ENCODE assay signal across 23 mouse cellular contexts in genomic region chr2:102768267-102768666, GRCm38 (mm10).
DNase-seq lines count a peak whose midpoint lies in the region; ATAC-seq and TF ChIP-seq lines count a peak whose summit lies in the region.
"Had no signal": no experiment of that assay in that cellular context is flagged by ENCODE, and none has a peak within 500 bp of the region (broad histone marks: within the 10 kb centered on the region; RNA-seq: fewer than 3 reads in every experiment).

No protein-coding gene starts in this region.

- H3K4me3 ChIP-seq in gastrocnemius, adult 2 months = no peak overlapping the region
- H3K4me3 ChIP-seq in layer of hippocampus, adult 2 months = no peak overlapping the region
- H3K4me3 ChIP-seq in midbrain, embryonic 11.5 days (ENCODE audit: low read depth, low read length) = no peak overlapping the region
- no peak overlapping the region for H3K4me3 ChIP-seq in midbrain, embryonic 13.5 days (replicated peaks)
- H3K4me3 ChIP-seq: embryonic facial prominence, embryonic 10.5 days; embryonic facial prominence, embryonic 12.5 days; forebrain, embryonic 13.5 days; forebrain, embryonic 15.5 days had no signal

- DNase-seq in cerebellum, adult 9-11 months = peak; percentile 12
- peak; percentile 55 for DNase-seq in gastrocnemius, adult 2 months
- no peak for DNase-seq in gastrocnemius, postnatal 25 days
- DNase-seq in layer of hippocampus, adult 2 months (ENCODE audit: low spot score in 2 of 2) = no peak
- DNase-seq in layer of hippocampus, postnatal 25 days (ENCODE audit: extremely low spot score in 1 of 2, low spot score in 1 of 2) = no peak
- DNase-seq in midbrain, embryonic 11.5 days (ENCODE audit: low spot score, missing footprints) = peak; percentile 56
- DNase-seq: adrenal gland, adult 8-10 months; adrenal gland, postnatal 14 days; adrenal gland, postnatal 36 days; B cell, adult 2 months; cerebellum, adult 11 months; cerebellum, adult 8-10 months had no signal

- WGBS in midbrain, embryonic 11.5 days = 84% methylated on average over 3 of the region's 3 CpGs
- WGBS in midbrain, embryonic 13.5 days = 89% methylated on average over 3 of the region's 3 CpGs

- H3K9me3 ChIP-seq in midbrain, embryonic 11.5 days (ENCODE audit: control insufficient read depth, low read length) = no peaks in the 10 kb centered on the region
- no peaks in the 10 kb centered on the region for H3K9me3 ChIP-seq in midbrain, embryonic 13.5 days
- H3K9me3 ChIP-seq: embryonic facial prominence, embryonic 10.5 days; embryonic facial prominence, embryonic 12.5 days; forebrain, embryonic 13.5 days; forebrain, embryonic 15.5 days; G1E had no signal

- H3K4me1 ChIP-seq in midbrain, embryonic 11.5 days (ENCODE audit: control insufficient read depth, insufficient read depth, low read length) = no peaks in the 10 kb centered on the region
- no peaks in the 10 kb centered on the region for H3K4me1 ChIP-seq in midbrain, embryonic 13.5 days (replicated peaks)
- H3K4me1 ChIP-seq: embryonic facial prominence, embryonic 10.5 days; embryonic facial prominence, embryonic 12.5 days; forebrain, embryonic 13.5 days; forebrain, embryonic 15.5 days had no signal

- no peaks in the 10 kb centered on the region for H3K36me3 ChIP-seq in midbrain, embryonic 11.5 days (ENCODE audit: control insufficient read depth, insufficient read depth, low read length)
- peaks cover 63% of the 10 kb centered on the region for H3K36me3 ChIP-seq in midbrain, embryonic 13.5 days
- H3K36me3 ChIP-seq: embryonic facial prominence, embryonic 10.5 days; embryonic facial prominence, embryonic 12.5 days; forebrain, embryonic 15.5 days; G1E had no signal

- H3K27ac ChIP-seq in gastrocnemius, adult 2 months = peak overlapping the region; percentile 8; the same call in 1 of the 2 replicates
- H3K27ac ChIP-seq in layer of hippocampus, adult 2 months = peak overlapping the region; percentile 28; the same call in 1 of the 2 replicates
- no peak overlapping the region for H3K27ac ChIP-seq in midbrain, embryonic 11.5 days (ENCODE audit: low read depth, low read length)
- H3K27ac ChIP-seq in midbrain, embryonic 13.5 days = no peak overlapping the region
- H3K27ac ChIP-seq: embryonic facial prominence, embryonic 10.5 days; embryonic facial prominence, embryonic 12.5 days; forebrain, embryonic 13.5 days; forebrain, embryonic 15.5 days had no signal

- no peak overlapping the region for H3K9ac ChIP-seq in midbrain, embryonic 11.5 days (ENCODE audit: low read length)
- no peak overlapping the region for H3K9ac ChIP-seq in midbrain, embryonic 13.5 days (replicated peaks)
- H3K9ac ChIP-seq: embryonic facial prominence, embryonic 12.5 days; forebrain, embryonic 13.5 days; forebrain, embryonic 15.5 days had no signal

- H3K27me3 ChIP-seq in midbrain, embryonic 11.5 days (ENCODE audit: control insufficient read depth, insufficient read depth, low read length) = no peaks in the 10 kb centered on the region
- no peaks in the 10 kb centered on the region for H3K27me3 ChIP-seq in midbrain, embryonic 13.5 days
- H3K27me3 ChIP-seq: CH12.LX; embryonic facial prominence, embryonic 12.5 days; forebrain, embryonic 13.5 days; forebrain, embryonic 15.5 days; Patski had no signal

- no peak overlapping the region for H3K4me2 ChIP-seq in midbrain, embryonic 11.5 days
- no peak overlapping the region for H3K4me2 ChIP-seq in midbrain, embryonic 13.5 days (replicated peaks)
- H3K4me2 ChIP-seq: embryonic facial prominence, embryonic 12.5 days; forebrain, embryonic 13.5 days; forebrain, embryonic 15.5 days had no signal

- ATAC-seq in cerebellum, adult (ENCODE audit: insufficient number of reproducible peaks, low FRiP score, low TSS enrichment) = no peak
- no peak for ATAC-seq in midbrain, embryonic 11.5 days (ENCODE audit: low FRiP score)
- ATAC-seq in midbrain, embryonic 13.5 days = no peak
- ATAC-seq: activated CD4-positive, CD25-positive, alpha-beta regulatory T cell, adult 4 months; CD4-positive, CD25-positive, alpha-beta regulatory T cell, adult 4 months; forebrain, embryonic 13.5 days; forebrain, embryonic 15.5 days; Patski had no signal

- no peak for TF ChIP-seq CTCF in gastrocnemius, adult 2 months (IDR thresholded peaks at IDR 0.05)
- no peak for TF ChIP-seq CTCF in layer of hippocampus, adult 2 months (conservative IDR thresholded peaks at IDR 0.05)

- intact Hi-C loops in gastrocnemius, adult 2 months (cut with DNase I) = no loop called here

Comparison
In these comparisons a context has a peak if more than half of its experiments do, and no peak if none do; other contexts are left out.
1. DNase-seq: peak in cerebellum, adult 9-11 months (single experiment), gastrocnemius, adult 2 months (single experiment) and midbrain, embryonic 11.5 days (single experiment); none in gastrocnemius, postnatal 25 days (single experiment), layer of hippocampus, adult 2 months (0 of 2) and layer of hippocampus, postnatal 25 days (0 of 2).
2. H3K27ac ChIP-seq: peak in gastrocnemius, adult 2 months (single experiment) and layer of hippocampus, adult 2 months (single experiment); none in midbrain, embryonic 11.5 days (single experiment) and midbrain, embryonic 13.5 days (single experiment).